Mouse (Mus musculus): ENCODE results near the gene Inhbb. TPM values are rescaled to one million over a fixed set of nuclear protein-coding genes. Genes with fewer than 3 reads are reported as not detected.

Gene Inhbb
- polyA plus RNA-seq, 1 experiment from 2014 or later: 0.11 TPM

DNA sequence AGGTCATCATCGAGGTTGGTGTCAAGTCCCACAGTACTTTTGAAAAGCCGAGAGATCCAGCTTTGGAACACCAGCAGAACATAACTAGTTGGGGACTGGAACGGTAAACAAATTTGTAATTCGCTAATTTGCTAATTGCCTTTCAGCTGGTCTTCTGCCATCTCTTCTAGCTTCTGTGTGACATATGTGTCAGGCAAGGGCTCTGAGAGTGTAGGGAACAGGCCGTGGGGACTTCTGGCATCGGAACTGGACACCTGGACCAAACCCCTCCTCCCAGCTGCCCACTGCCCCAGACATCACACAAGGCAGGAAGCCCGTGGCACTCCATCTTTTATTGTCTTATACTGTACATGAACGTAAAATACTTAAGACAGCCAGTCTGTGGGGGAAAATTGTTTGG is 6.9 kb downstream of the Inhbb start:
- H3K36me3 ChIP-seq (ENCODE audit: control insufficient read depth, insufficient read depth, low read length): no peaks in the 10 kb centered on the region
- no peak for ATAC-seq (replicated peaks; ENCODE audit: low FRiP score)
- H3K27me3 ChIP-seq (replicated peaks; ENCODE audit: control insufficient read depth, insufficient read depth, low read length): peaks cover 41% of the 10 kb centered on the region

DNA sequence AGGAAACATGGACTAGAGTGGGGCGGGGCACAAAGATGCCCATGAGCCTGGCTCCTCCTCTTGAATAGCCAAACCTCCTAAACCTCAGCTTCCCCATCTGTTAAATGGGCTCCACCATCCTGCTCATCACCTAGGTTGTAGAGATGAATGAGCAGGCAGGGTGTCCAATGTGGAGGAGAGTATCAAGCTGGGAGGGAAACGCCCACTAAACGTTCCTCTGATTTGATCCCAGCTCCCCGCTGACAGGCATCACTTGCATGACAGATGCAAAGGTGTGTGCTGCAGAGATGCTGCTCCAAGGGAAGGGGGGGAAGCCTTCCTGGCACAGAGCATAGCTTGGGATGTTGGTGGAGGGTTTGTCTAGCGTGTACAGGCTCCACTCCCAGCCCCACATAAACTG is 11.4 kb downstream of the Inhbb start:
- DNase-seq (ENCODE audit: low spot score): no peak
- H3K27ac ChIP-seq (ENCODE audit: low read depth, low read length): no peak overlapping the region
- H3K36me3 ChIP-seq (ENCODE audit: control insufficient read depth, insufficient read depth, low read length): no peaks in the 10 kb centered on the region
- ATAC-seq (replicated peaks; ENCODE audit: low FRiP score): no peak
- H3K4me2 ChIP-seq: no peak overlapping the region
- WGBS: 73% methylated on average over 5 of the region's 5 CpGs
- H3K4me1 ChIP-seq (replicated peaks; ENCODE audit: control insufficient read depth, insufficient read depth, low read length): no peaks in the 10 kb centered on the region
- H3K27me3 ChIP-seq (replicated peaks; ENCODE audit: control insufficient read depth, insufficient read depth, low read length): peaks cover 5% of the 10 kb centered on the region; the same call in 1 of the 2 replicates
- H3K4me3 ChIP-seq (ENCODE audit: low read depth, low read length): no peak overlapping the region
- H3K9me3 ChIP-seq (ENCODE audit: control insufficient read depth, low read length): no peaks in the 10 kb centered on the region
- no peak overlapping the region for H3K9ac ChIP-seq (ENCODE audit: low read depth, low read length)

More for the DNA sequence above, 6.9 kb downstream of the Inhbb start:
- DNase-seq (ENCODE audit: low spot score): no peak
- no peak overlapping the region for H3K9ac ChIP-seq (ENCODE audit: low read depth, low read length)
- H3K4me3 ChIP-seq (ENCODE audit: low read depth, low read length): no peak overlapping the region
- WGBS: 77% methylated on average over 8 of the region's 8 CpGs
- H3K9me3 ChIP-seq (ENCODE audit: control insufficient read depth, low read length): no peaks in the 10 kb centered on the region
- no peaks in the 10 kb centered on the region for H3K4me1 ChIP-seq (replicated peaks; ENCODE audit: control insufficient read depth, insufficient read depth, low read length)
- H3K27ac ChIP-seq (ENCODE audit: low read depth, low read length): no peak overlapping the region
- no peak overlapping the region for H3K4me2 ChIP-seq

DNA sequence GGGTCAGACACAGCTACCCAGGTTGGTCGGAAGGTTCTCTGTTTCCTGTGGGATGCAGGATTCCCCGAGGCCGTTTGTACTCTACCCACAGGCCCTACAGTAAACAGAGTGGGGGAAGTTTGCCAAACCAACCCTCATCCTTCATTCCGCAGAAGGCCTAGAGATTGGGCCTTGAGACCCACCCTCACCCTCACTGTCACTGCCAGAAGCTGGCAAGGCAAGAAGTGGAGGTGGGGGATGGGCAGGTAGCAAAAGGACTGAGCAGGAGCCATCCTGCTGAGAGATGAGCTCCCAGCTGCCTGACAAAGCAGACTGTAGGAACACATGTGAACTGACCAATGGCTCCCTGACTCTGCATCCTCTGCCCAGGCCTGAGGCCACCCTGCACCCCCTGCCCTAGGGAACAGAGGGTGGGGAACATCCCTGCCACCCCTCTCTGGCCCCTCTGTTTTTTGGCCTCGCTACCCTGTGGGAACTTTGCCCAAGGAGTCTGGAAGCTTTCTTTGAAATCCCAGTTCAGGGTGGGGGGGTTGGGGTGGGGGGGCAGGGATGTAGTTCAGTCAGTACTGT is 12.4 kb downstream of the Inhbb start:
- H3K9ac ChIP-seq (ENCODE audit: low read depth, low read length): no peak overlapping the region
- no peaks in the 10 kb centered on the region for H3K9me3 ChIP-seq (ENCODE audit: control insufficient read depth, low read length)
- H3K4me1 ChIP-seq (replicated peaks; ENCODE audit: control insufficient read depth, insufficient read depth, low read length): no peaks in the 10 kb centered on the region
- ATAC-seq (replicated peaks; ENCODE audit: low FRiP score) (no peak), DNase-seq (ENCODE audit: low spot score) (no peak)
- no peak overlapping the region for H3K27ac ChIP-seq (ENCODE audit: low read depth, low read length)
- WGBS: 66% methylated on average over 5 of the region's 5 CpGs
- no peak overlapping the region for H3K4me2 ChIP-seq
- no peak overlapping the region for H3K4me3 ChIP-seq (ENCODE audit: low read depth, low read length)
- H3K36me3 ChIP-seq (ENCODE audit: control insufficient read depth, insufficient read depth, low read length): no peaks in the 10 kb centered on the region
- peaks cover 5% of the 10 kb centered on the region; the same call in 1 of the 2 replicates for H3K27me3 ChIP-seq (replicated peaks; ENCODE audit: control insufficient read depth, insufficient read depth, low read length)

DNA sequence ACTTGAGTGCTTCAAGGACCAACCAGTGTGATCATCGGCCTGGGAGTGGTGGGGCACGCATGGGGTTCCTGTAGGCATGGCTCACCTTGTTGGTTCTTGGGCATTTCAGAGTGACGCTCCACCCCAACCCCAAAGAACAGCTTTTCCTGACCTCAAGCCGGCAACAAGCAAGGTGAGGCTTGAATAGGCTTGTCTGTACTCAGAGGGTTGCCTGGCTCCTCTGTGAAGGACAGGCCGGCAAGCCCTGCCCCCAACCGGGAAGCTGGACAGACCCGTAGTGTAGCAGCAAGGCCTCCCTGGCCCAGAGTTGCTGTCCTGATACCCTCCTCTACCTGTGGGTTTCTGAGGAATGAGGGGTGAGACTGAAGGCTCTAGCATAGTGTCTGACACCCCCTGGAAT is 12.9 kb downstream of the Inhbb start:
- DNase-seq (ENCODE audit: low spot score): no peak
- no peak for ATAC-seq (replicated peaks; ENCODE audit: low FRiP score)
- no peak overlapping the region for H3K4me2 ChIP-seq
- no peak overlapping the region for H3K27ac ChIP-seq (ENCODE audit: low read depth, low read length)
- H3K9me3 ChIP-seq (ENCODE audit: control insufficient read depth, low read length): no peaks in the 10 kb centered on the region
- H3K9ac ChIP-seq (ENCODE audit: low read depth, low read length): no peak overlapping the region
- no peaks in the 10 kb centered on the region for H3K27me3 ChIP-seq (replicated peaks; ENCODE audit: control insufficient read depth, insufficient read depth, low read length)
- H3K4me1 ChIP-seq (replicated peaks; ENCODE audit: control insufficient read depth, insufficient read depth, low read length): no peaks in the 10 kb centered on the region
- H3K36me3 ChIP-seq (ENCODE audit: control insufficient read depth, insufficient read depth, low read length): no peaks in the 10 kb centered on the region
- 76% methylated on average over 7 of the region's 7 CpGs for WGBS
- H3K4me3 ChIP-seq (ENCODE audit: low read depth, low read length): no peak overlapping the region

GRCm38 (mm10) chr1:119407691-119408315 is 14.2 kb downstream of the Inhbb start:
- ATAC-seq (replicated peaks; ENCODE audit: low FRiP score): no peak

DNA sequence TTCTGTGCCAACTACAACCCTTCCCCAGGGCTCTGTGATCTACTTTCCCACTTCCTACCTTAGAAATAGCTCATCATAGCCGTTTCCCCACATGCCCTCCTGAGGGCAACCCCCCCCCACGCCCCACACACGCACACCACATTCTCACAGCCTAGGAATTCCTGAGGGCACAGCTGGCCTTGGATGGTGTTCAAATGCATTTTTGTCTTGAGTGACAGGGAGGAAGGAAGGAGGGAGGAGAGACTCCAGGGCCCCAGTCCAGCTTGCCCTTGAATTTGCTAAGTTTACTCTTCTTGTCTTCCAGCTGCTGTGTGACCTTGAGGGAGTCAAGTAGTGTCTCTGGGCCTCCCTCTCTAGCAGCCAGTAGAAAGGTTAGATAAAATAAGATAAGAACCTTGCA is 17.2 kb downstream of the Inhbb start:
- no peaks in the 10 kb centered on the region for H3K9me3 ChIP-seq (ENCODE audit: control insufficient read depth, low read length)
- ATAC-seq (replicated peaks; ENCODE audit: low FRiP score): no peak
- no peak overlapping the region for H3K9ac ChIP-seq (ENCODE audit: low read depth, low read length)
- no peaks in the 10 kb centered on the region for H3K27me3 ChIP-seq (replicated peaks; ENCODE audit: control insufficient read depth, insufficient read depth, low read length)
- H3K4me2 ChIP-seq: no peak overlapping the region
- H3K36me3 ChIP-seq (ENCODE audit: control insufficient read depth, insufficient read depth, low read length): no peaks in the 10 kb centered on the region
- no peak overlapping the region for H3K4me3 ChIP-seq (ENCODE audit: low read depth, low read length)
- H3K4me1 ChIP-seq (replicated peaks; ENCODE audit: control insufficient read depth, insufficient read depth, low read length): no peaks in the 10 kb centered on the region
- no peak overlapping the region for H3K27ac ChIP-seq (ENCODE audit: low read depth, low read length)
- WGBS: 61% methylated on average over 3 of the region's 3 CpGs
- no peak for DNase-seq (ENCODE audit: low spot score)

More at GRCm38 (mm10) chr1:119407691-119408315, 14.2 kb downstream of the Inhbb start:
- DNase-seq (ENCODE audit: low spot score): no peak
- H3K9me3 ChIP-seq (ENCODE audit: control insufficient read depth, low read length): no peaks in the 10 kb centered on the region
- H3K36me3 ChIP-seq (ENCODE audit: control insufficient read depth, insufficient read depth, low read length): no peaks in the 10 kb centered on the region
- no peak overlapping the region for H3K4me2 ChIP-seq
- H3K27ac ChIP-seq (ENCODE audit: low read depth, low read length): no peak overlapping the region
- H3K27me3 ChIP-seq (replicated peaks; ENCODE audit: control insufficient read depth, insufficient read depth, low read length): no peaks in the 10 kb centered on the region
- H3K4me3 ChIP-seq (ENCODE audit: low read depth, low read length): no peak overlapping the region
- no peaks in the 10 kb centered on the region for H3K4me1 ChIP-seq (replicated peaks; ENCODE audit: control insufficient read depth, insufficient read depth, low read length)
- H3K9ac ChIP-seq (ENCODE audit: low read depth, low read length): no peak overlapping the region
- 45% methylated on average over 6 of the region's 6 CpGs for WGBS

DNA sequence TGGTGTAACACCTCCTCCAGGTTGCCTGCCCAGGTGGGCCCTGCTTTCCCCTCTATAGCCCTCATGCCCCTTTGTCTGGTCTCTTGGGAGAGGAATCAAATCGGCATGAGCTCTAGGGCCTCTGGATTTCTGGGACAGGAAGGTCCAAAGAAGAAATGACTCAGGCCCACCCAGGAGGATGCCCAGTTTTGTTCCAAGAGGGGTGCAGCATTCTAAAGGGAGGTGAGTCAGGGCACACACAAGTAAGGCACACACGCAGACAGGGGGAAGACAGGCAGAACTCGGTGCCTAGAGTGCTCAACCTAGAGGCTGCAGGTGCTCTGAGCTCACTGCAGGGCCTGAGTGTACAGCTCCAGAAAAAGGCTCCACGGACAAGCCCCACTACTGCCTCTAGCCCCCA is 17.7 kb downstream of the Inhbb start:
- 79% methylated on average over 4 of the region's 4 CpGs for WGBS
- no peaks in the 10 kb centered on the region for H3K9me3 ChIP-seq (ENCODE audit: control insufficient read depth, low read length)
- H3K27me3 ChIP-seq (replicated peaks; ENCODE audit: control insufficient read depth, insufficient read depth, low read length): no peaks in the 10 kb centered on the region
- no peak overlapping the region for H3K4me2 ChIP-seq
- no peak overlapping the region for H3K27ac ChIP-seq (ENCODE audit: low read depth, low read length)
- DNase-seq (ENCODE audit: low spot score): no peak
- no peak overlapping the region for H3K4me3 ChIP-seq (ENCODE audit: low read depth, low read length)
- no peaks in the 10 kb centered on the region for H3K36me3 ChIP-seq (ENCODE audit: control insufficient read depth, insufficient read depth, low read length)
- H3K4me1 ChIP-seq (replicated peaks; ENCODE audit: control insufficient read depth, insufficient read depth, low read length): no peaks in the 10 kb centered on the region
- ATAC-seq (replicated peaks; ENCODE audit: low FRiP score): no peak
- no peak overlapping the region for H3K9ac ChIP-seq (ENCODE audit: low read depth, low read length)

DNA sequence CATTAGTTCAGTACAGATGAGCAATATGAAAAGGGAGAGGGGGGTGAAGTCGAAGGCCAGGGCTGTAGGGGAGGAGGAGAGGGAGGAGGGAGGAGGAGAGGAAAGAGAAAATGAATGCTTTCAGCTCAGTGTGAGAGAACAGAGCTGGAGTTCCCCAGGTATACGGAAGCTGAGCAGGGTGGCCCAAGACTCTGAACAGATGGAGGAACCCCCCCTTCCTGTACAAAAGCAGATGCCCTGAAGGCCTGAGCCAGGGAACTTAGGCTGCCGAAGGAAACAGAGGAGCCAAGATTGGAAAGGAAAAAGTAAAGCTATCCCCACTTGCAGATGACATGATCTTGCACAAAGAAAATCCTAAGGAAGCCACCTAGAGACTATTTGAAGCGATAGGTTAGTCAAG is 20.8 kb downstream of the Inhbb start:
- H3K4me3 ChIP-seq (ENCODE audit: low read depth, low read length): no peak overlapping the region
- 69% methylated on average over 4 of the region's 4 CpGs for WGBS
- no peaks in the 10 kb centered on the region for H3K9me3 ChIP-seq (ENCODE audit: control insufficient read depth, low read length)
- H3K4me1 ChIP-seq (replicated peaks; ENCODE audit: control insufficient read depth, insufficient read depth, low read length): no peaks in the 10 kb centered on the region
- no peaks in the 10 kb centered on the region for H3K36me3 ChIP-seq (ENCODE audit: control insufficient read depth, insufficient read depth, low read length)
- H3K9ac ChIP-seq (ENCODE audit: low read depth, low read length): no peak overlapping the region
- DNase-seq (ENCODE audit: low spot score): no peak
- no peak overlapping the region for H3K4me2 ChIP-seq
- H3K27me3 ChIP-seq (replicated peaks; ENCODE audit: control insufficient read depth, insufficient read depth, low read length): no peaks in the 10 kb centered on the region
- H3K27ac ChIP-seq (ENCODE audit: low read depth, low read length): no peak overlapping the region
- ATAC-seq (replicated peaks; ENCODE audit: low FRiP score): no peak

GRCm38 (mm10) chr1:119398640-119399039 is 23.4 kb downstream of the Inhbb start:
- DNase-seq (ENCODE audit: low spot score) (no peak), ATAC-seq (replicated peaks; ENCODE audit: low FRiP score) (no peak)
- Histone ChIP-seq H3K4me3 (ENCODE audit: low read depth, low read length) (no peak overlapping the region), H3K27ac (ENCODE audit: low read depth, low read length) (no peak overlapping the region), H3K27me3 (replicated peaks; ENCODE audit: control insufficient read depth, insufficient read depth, low read length) (no peaks in the 10 kb centered on the region), H3K36me3 (ENCODE audit: control insufficient read depth, insufficient read depth, low read length) (no peaks in the 10 kb centered on the region), H3K9me3 (ENCODE audit: control insufficient read depth, low read length) (no peaks in the 10 kb centered on the region), H3K4me2 (no peak overlapping the region), H3K4me1 (replicated peaks; ENCODE audit: control insufficient read depth, insufficient read depth, low read length) (no peaks in the 10 kb centered on the region), H3K9ac (ENCODE audit: low read depth, low read length) (no peak overlapping the region)
- WGBS: 67% methylated on average over 2 of the region's 2 CpGs

Measured in liver, embryonic 11.5 days (tissue).